Mouse (Mus musculus) CH12.LX (cell line): ENCODE results near the gene Gbp8. TPM values are rescaled to one million over a fixed set of nuclear protein-coding genes. Genes with fewer than 3 reads are reported as not detected.
A peak's percentile ranks its signal among the peaks of the same experiment; 100 is the strongest.

Experiments used
- DNase-seq: peaks from one replicate; pipeline ENCODE4 v3.0.0-alpha.2; 2013; ENCODE audit errors: extremely low read depth
- H3K27ac ChIP-seq: 2 replicates; pipeline ENCODE4 v1.5.1; 2012; ENCODE audit warnings: low read depth, mild to moderate bottlenecking, control low read depth, moderate library complexity; ENCODE audit not compliant: insufficient read depth
- H3K27me3 ChIP-seq: replicated peaks from 2 replicates; pipeline ENCODE3; 2012; ENCODE audit warnings: inconsistent platforms
- H3K36me3 ChIP-seq, 2 experiments: replicated peaks in 1 of 2; 2 replicates each; pipeline versions ENCODE3 to v1.6.1; 2012; ENCODE audit warnings: inconsistent platforms in 1 of 2, low read length in 1 of 2, mild to moderate bottlenecking in 1 of 2, mixed read lengths in 1 of 2, moderate library complexity in 1 of 2; ENCODE audit not compliant: control insufficient read depth in 1 of 2, insufficient read depth in 1 of 2
- H3K4me1 ChIP-seq, 2 experiments: 2 replicates each; pipeline ENCODE4 v1.6.1; 2012; ENCODE audit warnings: inconsistent platforms in 1 of 2, moderate library complexity in 1 of 2; ENCODE audit not compliant: insufficient read depth in 2 of 2, control insufficient read depth in 1 of 2
- H3K4me2 ChIP-seq: 2 replicates; pipeline ENCODE4 v1.6.1; 2012; ENCODE audit warnings: low read depth, mild to moderate bottlenecking, control low read depth; ENCODE audit not compliant: poor library complexity, insufficient read depth, severe bottlenecking
- H3K4me3 ChIP-seq, 3 experiments: fragments of 150-350 bp in 1 of 3; sonication (generic) in 1 of 3; replicated peaks in 1 of 3; 2 replicates each; pipeline versions ENCODE3 to v1.5.1; 2011 to 2012; ENCODE audit warnings: low read depth in 2 of 3, low read length in 2 of 3, mild to moderate bottlenecking in 2 of 3, moderate library complexity in 2 of 3, control low read depth in 1 of 3, improper control_type of control experiment in 1 of 3, inconsistent platforms in 1 of 3, mixed read lengths in 1 of 3; ENCODE audit not compliant: poor library complexity in 1 of 3
- H3K79me2 ChIP-seq: replicated peaks from 2 replicates; pipeline ENCODE4 v1.6.1; 2012; ENCODE audit warnings: mild to moderate bottlenecking, moderate library complexity; ENCODE audit not compliant: control insufficient read depth, poor library complexity, insufficient read depth, severe bottlenecking; ENCODE audit errors: extremely low read depth
- H3K9ac ChIP-seq: 2 replicates; pipeline ENCODE4 v1.6.1; 2012; ENCODE audit warnings: low read depth, mild to moderate bottlenecking, control low read depth, moderate library complexity; ENCODE audit not compliant: insufficient read depth
- H3K9me3 ChIP-seq: replicated peaks from 2 replicates; pipeline ENCODE3; 2012; ENCODE audit warnings: low read length, inconsistent platforms, mixed read lengths
- BHLHE40 ChIP-seq: IDR thresholded peaks from 2 replicates; pipeline ENCODE4 v1.6.1; 2011; ENCODE audit warnings: mild to moderate bottlenecking, low read depth, low read length, improper control_type of control experiment
- CHD1 ChIP-seq: IDR thresholded peaks from 2 replicates; pipeline ENCODE4 v1.6.1; 2012; ENCODE audit warnings: low read depth, low read length, improper control_type of control experiment, inconsistent platforms
- CHD2 ChIP-seq: IDR thresholded peaks from 2 replicates; pipeline ENCODE4 v1.6.1; 2011; ENCODE audit warnings: low read length, improper control_type of control experiment
- E2F4 ChIP-seq: IDR thresholded peaks from 2 replicates; pipeline ENCODE4 v1.6.1; 2011; ENCODE audit warnings: low read depth, low read length, improper control_type of control experiment; ENCODE audit not compliant: insufficient replicate concordance
- ELF1 ChIP-seq: IDR thresholded peaks from 2 replicates; pipeline ENCODE4 v1.6.1; 2014; ENCODE audit warnings: low read depth, mild to moderate bottlenecking, inconsistent platforms, low read length, improper control_type of control experiment
- HCFC1 ChIP-seq: IDR thresholded peaks from 2 replicates; pipeline ENCODE4 v1.6.1; 2012; ENCODE audit warnings: low read depth, mild to moderate bottlenecking, inconsistent platforms, low read length, improper control_type of control experiment
- IRF4 ChIP-seq: IDR thresholded peaks from 2 replicates; pipeline ENCODE4 v1.6.1; 2014; ENCODE audit warnings: low read depth, mild to moderate bottlenecking, inconsistent platforms, low read length, improper control_type of control experiment
- JUND ChIP-seq: conservative IDR thresholded peaks from 2 replicates; pipeline ENCODE4 v1.6.1; 2011; ENCODE audit warnings: low read depth, low read length, improper control_type of control experiment
- KAT2A ChIP-seq: IDR thresholded peaks from 2 replicates; pipeline ENCODE4 v1.6.1; 2012; ENCODE audit warnings: low read length, improper control_type of control experiment, inconsistent platforms; ENCODE audit not compliant: insufficient replicate concordance
- MAFK ChIP-seq: IDR thresholded peaks from 2 replicates; pipeline ENCODE4 v1.6.1; 2011; ENCODE audit warnings: low read length, improper control_type of control experiment; ENCODE audit not compliant: insufficient replicate concordance
- MAX ChIP-seq: IDR thresholded peaks from 2 replicates; pipeline ENCODE4 v1.6.1; 2011; ENCODE audit warnings: low read length, improper control_type of control experiment
- MAZ ChIP-seq: IDR thresholded peaks from 2 replicates; pipeline ENCODE4 v1.6.1; 2012; ENCODE audit warnings: low read depth, mild to moderate bottlenecking, inconsistent platforms, low read length, improper control_type of control experiment, moderate library complexity
- MEF2A ChIP-seq: IDR thresholded peaks from 2 replicates; pipeline ENCODE4 v1.6.1; 2014; ENCODE audit warnings: low read depth, mild to moderate bottlenecking, inconsistent platforms, low read length, improper control_type of control experiment, borderline replicate concordance
- MXI1 ChIP-seq: IDR thresholded peaks from 2 replicates; pipeline ENCODE4 v1.6.1; 2011; ENCODE audit warnings: mild to moderate bottlenecking, low read depth, low read length, improper control_type of control experiment
- NELFE ChIP-seq: IDR thresholded peaks from 2 replicates; pipeline ENCODE4 v1.6.1; 2011; ENCODE audit warnings: low read depth, low read length, improper control_type of control experiment
- PAX5 ChIP-seq: IDR thresholded peaks from 2 replicates; pipeline ENCODE4 v1.6.1; 2012; ENCODE audit warnings: low read length, inconsistent platforms, mixed read lengths
- RCOR1 ChIP-seq: conservative IDR thresholded peaks from 2 replicates; pipeline ENCODE4 v1.6.1; 2012; ENCODE audit warnings: low read depth, mild to moderate bottlenecking, inconsistent platforms, low read length, improper control_type of control experiment
- SMC3 ChIP-seq: IDR thresholded peaks from 2 replicates; pipeline ENCODE4 v1.6.1; 2011; ENCODE audit warnings: low read depth, low read length, improper control_type of control experiment
- TBP ChIP-seq: conservative IDR thresholded peaks from 2 replicates; pipeline ENCODE4 v1.6.1; 2011; ENCODE audit warnings: low read depth, low read length, improper control_type of control experiment
- TCF12 ChIP-seq: IDR thresholded peaks from 2 replicates; pipeline ENCODE4 v1.6.1; 2014; ENCODE audit warnings: low read depth, mild to moderate bottlenecking, inconsistent platforms, low read length, improper control_type of control experiment
- USF1 ChIP-seq: IDR thresholded peaks from 2 replicates; pipeline ENCODE4 v1.6.1; 2014; ENCODE audit warnings: low read depth, mild to moderate bottlenecking, inconsistent platforms, low read length, improper control_type of control experiment
- USF2 ChIP-seq: conservative IDR thresholded peaks from 2 replicates; pipeline ENCODE4 v1.6.1; 2011; ENCODE audit warnings: low read depth, low read length, improper control_type of control experiment
- ZC3H11A ChIP-seq: IDR thresholded peaks from 2 replicates; pipeline ENCODE4 v1.6.1; 2012; ENCODE audit warnings: low read depth, mild to moderate bottlenecking, inconsistent platforms, low read length, improper control_type of control experiment
- dilution Hi-C: fragments of 300-500 bp; cut with MboI; formaldehyde crosslinking; loops from 2 replicates; pipeline ENCODE4 v1.14.3; 2020; ENCODE audit warnings: low sequenced_read_pairs; ENCODE audit not compliant: extremely low pct_unique_long_range_greater_than_20kb, extremely low pct_ligation_motif_present
- in situ Hi-C: fragments of 300-500 bp; cut with MboI; formaldehyde crosslinking; loops from 3 replicates; pipeline ENCODE4 v1.14.3; 2019; ENCODE audit warnings: low sequenced_read_pairs, low pct_ligation_motif_present, low pct_unique_long_range_greater_than_20kb, mixed read lengths
- polyA plus RNA-seq: library from polyadenylated mRNA; unstranded; fragments of >175 nt; gene quantifications from 2 replicates; pipeline ENCODE4 v1.2.1, GENCODE M21; 2012; ENCODE audit warnings: low read depth; ENCODE audit not compliant: insufficient read length
- total RNA-seq, 2 experiments: library from RNA; depleted of rRNA; stranded (reverse); fragments of 300-350 nt in 1 of 2; fragments of >200 nt in 1 of 2; gene quantifications; 2 replicates each; pipeline ENCODE4 v1.2.3; 2012 to 2014

The Gbp8 gene
- total and polyA plus RNA-seq, 3 experiments = 5.1 to 7.4 (median 5.2) TPM

DNA sequence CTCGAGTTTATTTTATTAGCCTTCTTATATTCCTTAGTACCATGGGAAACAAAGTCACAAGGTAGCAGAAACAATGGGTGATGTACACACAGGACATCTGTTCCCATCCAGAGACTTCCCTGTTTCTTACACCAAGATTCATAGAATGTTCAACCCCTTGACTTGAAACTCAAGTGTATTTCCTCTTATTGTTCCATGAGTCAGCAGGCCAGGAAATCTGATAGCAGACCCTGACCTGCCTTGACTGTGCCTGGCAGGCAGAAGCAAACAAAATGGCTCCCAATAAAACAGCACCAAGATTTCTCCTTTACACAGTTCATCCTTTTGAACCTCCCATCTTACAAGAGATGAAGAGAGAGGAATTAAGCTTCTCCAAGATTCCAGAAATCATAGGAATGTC lies 126.8 kb downstream of the Gbp8 start:
- in situ Hi-C loops = no loop called here
- Histone ChIP-seq H3K4me1 (peaks cover 3 to 15% of the 10 kb centered on the region in 2 experiments; a peak in 1 of 4 replicates), H3K27me3 (no peaks in the 10 kb centered on the region)

DNA sequence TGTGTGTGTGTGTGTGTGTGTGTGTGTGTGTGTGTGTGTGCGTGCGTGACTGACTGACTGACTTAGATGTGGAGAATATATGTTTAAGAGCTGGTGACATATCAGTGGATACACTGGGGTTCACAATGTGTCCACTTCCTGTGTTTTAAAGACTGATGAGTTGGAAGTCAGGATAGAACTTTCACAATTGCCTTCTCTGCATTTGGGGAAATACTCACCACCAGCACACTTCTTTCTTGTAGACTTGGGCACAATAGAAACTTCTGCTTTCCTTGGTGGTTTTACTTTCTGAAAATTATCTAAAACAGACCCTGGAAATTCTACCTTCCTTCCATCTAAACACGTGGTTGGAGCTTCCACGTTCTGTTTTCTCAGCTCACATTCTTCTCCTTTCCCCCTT lies 127.8 kb downstream of the Gbp8 start:
- dilution Hi-C loops (no loop called here), in situ Hi-C loops (no loop called here)
- Histone ChIP-seq H3K79me2 (no peaks in the 10 kb centered on the region), H3K9me3 (no peaks in the 10 kb centered on the region), H3K4me3 (no peak overlapping the region), H3K9ac (no peak overlapping the region), H3K27ac (no peak overlapping the region), H3K27me3 (no peaks in the 10 kb centered on the region), H3K36me3 (peaks cover 10 to 24% of the 10 kb centered on the region in 2 experiments), H3K4me1 (peaks cover 3 to 15% of the 10 kb centered on the region in 2 experiments; a peak in 1 of 4 replicates), H3K4me2 (no peak overlapping the region)
- DNase-seq = peak; percentile 6
- TF ChIP-seq HCFC1 = no peak
- no peak for TF ChIP-seq NELFE
- no peak for TF ChIP-seq KAT2A
- peak; percentile 63; the same call in 1 of the 2 replicates for TF ChIP-seq MAX

More for the DNA sequence above, 126.8 kb downstream of the Gbp8 start:
- no peaks in the 10 kb centered on the region for H3K9me3 ChIP-seq
- no peak overlapping the region for H3K27ac ChIP-seq
- no peak overlapping the region for H3K4me2 ChIP-seq
- no peak for DNase-seq
- no peaks in the 10 kb centered on the region for H3K79me2 ChIP-seq
- H3K4me3 ChIP-seq = no peak overlapping the region
- TF ChIP-seq MXI1 (no peak), MAFK (no peak), MAZ (no peak), E2F4 (no peak), CHD1 (no peak)
- H3K36me3 ChIP-seq = peaks cover 17 to 32% of the 10 kb centered on the region in 2 experiments
- H3K9ac ChIP-seq = no peak overlapping the region
- dilution Hi-C loops = no loop called here

DNA sequence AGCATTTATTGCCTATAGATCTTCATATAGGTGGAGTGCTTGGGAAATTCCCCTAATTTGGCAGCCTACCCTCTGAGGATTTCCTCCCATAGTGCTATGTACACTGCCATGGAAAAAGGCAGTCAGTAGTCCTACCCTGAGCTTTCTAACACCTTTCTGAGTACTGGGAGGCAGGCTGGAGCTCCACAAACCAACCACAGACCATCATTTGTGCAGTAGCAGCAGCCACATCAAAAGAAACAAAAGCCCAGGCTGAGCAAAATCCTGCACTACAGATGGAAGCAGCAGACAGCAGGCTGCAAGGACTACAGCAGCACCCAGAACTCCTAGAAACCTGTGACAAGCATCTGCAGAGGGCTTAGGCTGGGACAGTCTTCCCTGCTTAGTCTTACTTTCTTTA lies 129.0 kb downstream of the Gbp8 start:
- H3K9me3 ChIP-seq = no peaks in the 10 kb centered on the region
- dilution Hi-C loops (no loop called here), in situ Hi-C loops (no loop called here)
- H3K4me1 ChIP-seq = peaks cover 3 to 15% of the 10 kb centered on the region in 2 experiments; a peak in 1 of 4 replicates
- no peak overlapping the region for H3K4me2 ChIP-seq
- peaks cover 9 to 12% of the 10 kb centered on the region in 2 experiments for H3K36me3 ChIP-seq
- DNase-seq = no peak
- H3K27ac ChIP-seq = no peak overlapping the region
- H3K4me3 ChIP-seq = no peak overlapping the region
- no peak overlapping the region for H3K9ac ChIP-seq
- H3K79me2 ChIP-seq = no peaks in the 10 kb centered on the region
- no peak for TF ChIP-seq SMC3
- TF ChIP-seq RCOR1 = no peak
- TF ChIP-seq MAFK = no peak
- TF ChIP-seq BHLHE40 = no peak
- no peak for TF ChIP-seq USF1
- TF ChIP-seq CHD2 = no peak
- no peak for TF ChIP-seq PAX5
- no peak for TF ChIP-seq ELF1
- no peak for TF ChIP-seq MAZ
- no peak for TF ChIP-seq JUND
- TF ChIP-seq TBP = no peak
- no peak for TF ChIP-seq TCF12
- no peak for TF ChIP-seq ZC3H11A
- TF ChIP-seq MEF2A = no peak
- TF ChIP-seq IRF4 = no peak
- no peak for TF ChIP-seq USF2
- no peaks in the 10 kb centered on the region for H3K27me3 ChIP-seq
